Mouse (Mus musculus): ENCODE measurements around the gene Necab2.

The Necab2 gene

DNA sequence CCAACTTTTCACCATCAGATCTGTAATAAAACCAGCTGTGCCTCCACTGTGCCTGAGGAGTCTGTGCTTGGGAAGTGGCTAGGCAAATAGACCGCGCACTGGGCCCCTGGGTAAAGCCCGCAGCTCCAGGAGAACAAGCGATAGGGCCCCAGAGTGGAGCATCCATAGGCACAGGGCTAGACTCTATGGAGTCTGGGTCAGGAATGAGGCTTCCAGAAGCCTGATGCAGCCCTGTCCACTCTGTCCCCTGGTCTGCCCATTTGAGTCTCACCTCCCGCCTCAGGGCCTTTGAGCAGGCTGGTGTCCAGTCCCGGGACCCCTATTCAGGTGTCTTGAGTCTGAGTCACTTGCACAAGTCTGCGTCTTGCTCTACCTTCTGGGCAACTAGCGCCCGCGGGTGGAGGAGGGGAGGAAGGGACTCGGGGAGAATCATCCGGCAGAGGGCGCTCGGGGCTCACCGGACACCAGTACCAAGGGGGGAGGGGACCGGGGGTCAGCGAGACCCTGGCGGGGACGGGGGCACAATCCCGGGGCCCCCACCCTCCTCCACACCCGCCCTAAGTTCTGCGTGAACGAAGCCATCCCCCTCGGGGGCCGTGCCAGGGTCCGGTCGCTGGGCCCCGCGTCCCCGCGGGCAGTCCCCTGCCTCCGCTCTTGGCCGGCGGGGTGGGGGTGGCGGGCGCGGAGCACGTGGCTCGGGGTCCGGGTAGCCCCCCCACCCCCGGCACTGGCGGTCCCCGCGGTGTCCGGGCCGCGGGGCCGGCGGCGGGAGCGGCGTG, at the start of gene Necab2:
TSS of gene Necab2 (plus strand) at position 509 of the 779 bp plus-strand sequence.
- peak; percentile 73 to 80 for DNase-seq (ENCODE audit: low spot score in 2 of 2)

DNA sequence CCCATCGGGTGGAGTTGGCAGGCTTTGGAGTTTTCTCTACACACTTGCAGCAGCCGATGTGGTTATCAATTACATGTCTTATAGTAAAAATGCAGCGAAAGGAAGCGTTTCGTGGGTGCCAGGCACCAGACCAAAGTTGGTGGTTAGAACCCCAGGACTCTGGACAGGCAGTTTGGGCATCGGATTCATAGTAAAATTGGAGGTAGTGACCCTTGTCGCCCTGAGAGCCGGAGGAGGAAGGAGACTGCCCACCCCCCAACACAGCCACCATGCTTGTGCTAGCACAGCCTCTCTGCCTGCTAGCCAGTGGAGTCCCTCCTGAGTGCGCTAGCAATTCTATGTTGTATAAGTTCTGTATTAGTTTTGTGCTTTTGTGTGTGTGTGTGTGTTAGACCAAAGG, 48.0 kb upstream of the Necab2 start:
- no peak for DNase-seq (ENCODE audit: low spot score in 2 of 2)

DNA sequence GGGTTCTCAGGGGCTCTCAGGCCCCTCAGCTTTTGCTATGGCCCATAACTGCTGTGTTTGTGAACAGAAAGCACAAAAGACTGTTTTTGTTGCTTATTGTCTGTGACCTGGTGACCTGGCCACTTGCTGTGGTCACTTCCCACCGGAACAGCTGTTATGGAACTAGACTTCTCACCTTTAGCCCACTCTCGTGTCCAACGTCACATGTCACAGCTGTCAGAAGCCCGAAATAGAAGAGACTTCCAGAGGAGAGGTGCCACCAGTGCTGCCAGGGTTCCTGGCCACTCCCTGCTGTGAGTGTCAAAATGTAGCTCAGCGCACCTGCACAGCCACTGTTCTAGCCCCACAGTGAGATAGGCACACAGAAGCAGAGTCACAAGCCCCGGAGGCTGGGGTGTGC, 47.3 kb upstream of the Necab2 start:
- no peak for DNase-seq (ENCODE audit: low spot score in 2 of 2)

DNA sequence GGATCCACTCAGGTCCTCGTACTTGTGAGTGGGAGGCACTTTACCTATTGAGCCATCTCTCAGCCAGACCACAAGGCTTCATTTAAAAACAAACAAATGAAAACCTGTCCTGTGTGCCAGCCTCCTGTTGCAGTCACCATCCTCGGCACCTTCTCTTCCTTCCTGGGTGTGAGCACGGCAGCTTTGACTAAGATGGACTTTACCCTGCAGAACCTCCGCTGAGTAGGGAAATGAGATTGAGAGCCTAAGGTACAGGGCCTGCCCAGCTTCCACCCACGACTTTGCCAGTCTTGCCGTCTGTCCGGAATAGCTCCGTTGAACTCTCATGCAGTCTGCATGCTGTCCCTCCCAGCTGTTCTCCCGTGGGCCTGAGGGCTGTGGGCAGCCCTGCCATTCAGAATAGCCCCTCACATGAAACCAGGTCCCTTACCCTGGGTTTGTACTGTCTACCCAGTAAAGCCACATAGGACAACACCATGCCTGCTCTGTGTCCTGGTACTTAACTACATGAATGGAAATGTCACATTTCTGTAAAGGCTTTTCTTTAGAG, 46.3 kb upstream of the Necab2 start:
- DNase-seq (ENCODE audit: low spot score in 2 of 2): no peak

DNA sequence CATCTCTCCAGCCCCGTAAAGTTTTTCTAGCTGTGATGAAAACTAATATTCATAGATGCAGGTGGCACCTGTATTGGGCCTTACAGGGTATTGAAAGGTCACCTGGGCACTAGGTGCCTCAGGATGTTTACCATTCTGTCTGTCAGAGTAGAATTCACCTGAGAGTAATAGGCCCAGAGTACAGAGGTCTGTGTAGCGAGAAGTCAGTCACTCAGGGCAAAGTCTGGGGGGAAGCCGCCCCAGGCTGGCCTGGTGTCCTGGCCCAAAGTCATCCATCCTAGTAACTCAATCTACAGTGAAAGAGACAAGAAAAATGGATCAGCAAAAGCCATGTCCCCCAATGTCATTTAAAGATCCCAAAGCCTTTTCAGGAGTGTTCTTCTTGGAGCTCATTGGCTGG, 45.6 kb upstream of the Necab2 start:
- no peak for DNase-seq (ENCODE audit: low spot score in 2 of 2)

DNA sequence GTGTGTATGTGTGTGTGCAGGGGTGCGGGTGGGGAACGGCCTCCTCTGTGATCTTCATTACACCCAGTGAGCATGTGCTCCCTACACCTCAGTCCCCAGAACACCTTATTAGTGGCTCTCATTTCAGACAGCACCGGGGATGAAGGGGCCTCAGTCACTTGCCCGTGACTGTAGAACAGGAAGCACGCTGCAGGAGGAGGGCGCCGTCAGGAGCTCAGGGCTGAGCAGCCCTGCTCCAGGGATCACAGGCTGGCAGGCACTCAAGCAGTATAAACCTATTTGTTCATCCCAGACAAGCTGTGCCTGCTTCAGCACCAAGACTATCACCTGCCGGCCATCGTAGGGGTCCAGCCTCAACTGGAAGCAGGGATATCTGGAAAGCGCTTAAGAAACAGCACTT, 42.6 kb upstream of the Necab2 start:
- DNase-seq (ENCODE audit: low spot score in 2 of 2): no peak

DNA sequence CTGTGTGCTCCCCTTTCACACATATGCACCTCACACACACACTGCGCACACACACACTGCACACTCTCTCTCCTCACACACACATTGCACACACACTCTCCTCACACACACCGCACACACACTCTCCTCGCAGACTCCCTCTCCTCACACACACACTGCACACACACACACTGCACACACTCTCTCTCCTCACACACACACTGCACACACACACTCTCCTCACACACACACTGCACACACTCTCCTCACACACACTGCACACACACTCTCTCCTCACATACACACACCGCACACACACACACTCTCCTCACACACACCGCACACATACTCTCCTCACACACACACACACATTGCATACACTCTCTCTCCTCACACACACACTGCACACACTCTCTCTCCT, 41.9 kb upstream of the Necab2 start:
- DNase-seq (ENCODE audit: low spot score in 2 of 2): no peak

DNA sequence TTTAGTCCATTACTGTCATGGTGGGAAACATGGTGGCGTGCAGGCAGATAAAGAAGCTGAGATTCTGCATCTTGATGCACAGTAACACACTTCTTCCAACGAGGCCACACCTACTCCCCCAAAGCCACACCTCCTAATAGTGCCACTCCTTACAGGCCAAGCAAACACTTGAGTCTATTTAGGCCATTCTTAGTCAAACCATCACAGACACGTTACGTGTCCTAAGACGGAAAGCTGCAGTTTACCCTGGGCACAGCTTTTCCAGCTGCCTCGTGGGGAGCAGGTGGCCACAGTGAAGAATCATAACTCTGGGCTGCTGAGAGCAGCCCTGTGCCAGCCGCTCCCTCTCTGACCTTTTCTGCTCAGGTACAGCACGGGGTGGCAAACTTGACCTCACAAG, 38.2 kb upstream of the Necab2 start:
- DNase-seq (ENCODE audit: low spot score in 2 of 2): no peak

DNA sequence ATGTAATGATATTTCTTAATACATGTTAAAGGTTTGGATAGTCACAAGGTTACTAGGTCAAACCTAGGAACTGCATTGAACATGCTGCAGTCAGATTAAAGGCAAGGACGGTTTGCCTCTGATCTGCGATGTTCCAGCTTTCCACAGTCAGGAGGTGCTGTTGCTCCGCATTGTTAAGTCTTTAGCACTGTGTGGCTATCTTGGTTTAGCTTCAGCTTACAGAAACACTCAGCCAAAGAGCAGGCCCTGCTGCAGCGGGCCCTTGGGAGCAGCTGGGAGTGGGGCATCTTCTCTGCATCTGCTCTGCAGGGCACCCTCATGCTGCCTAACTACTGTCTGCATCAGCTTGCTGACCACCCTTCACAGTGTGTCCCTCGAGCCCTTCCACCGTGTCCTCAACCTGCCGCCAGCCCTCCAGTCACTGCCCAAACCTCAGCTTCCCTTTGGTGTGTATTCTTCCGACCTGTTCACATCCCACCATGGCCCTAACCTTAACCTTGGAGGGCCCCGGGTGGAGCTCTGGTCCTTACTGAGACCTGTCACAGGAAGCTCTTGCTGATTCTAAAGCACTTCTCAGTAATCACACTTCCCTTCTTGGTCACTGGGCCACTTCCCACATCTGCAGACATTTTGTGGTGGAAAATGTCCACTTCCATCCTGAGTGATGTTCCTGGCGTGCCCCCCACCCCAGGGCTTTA, 34.3 kb upstream of the Necab2 start:
- no peak for DNase-seq (ENCODE audit: low spot score in 2 of 2)

DNA sequence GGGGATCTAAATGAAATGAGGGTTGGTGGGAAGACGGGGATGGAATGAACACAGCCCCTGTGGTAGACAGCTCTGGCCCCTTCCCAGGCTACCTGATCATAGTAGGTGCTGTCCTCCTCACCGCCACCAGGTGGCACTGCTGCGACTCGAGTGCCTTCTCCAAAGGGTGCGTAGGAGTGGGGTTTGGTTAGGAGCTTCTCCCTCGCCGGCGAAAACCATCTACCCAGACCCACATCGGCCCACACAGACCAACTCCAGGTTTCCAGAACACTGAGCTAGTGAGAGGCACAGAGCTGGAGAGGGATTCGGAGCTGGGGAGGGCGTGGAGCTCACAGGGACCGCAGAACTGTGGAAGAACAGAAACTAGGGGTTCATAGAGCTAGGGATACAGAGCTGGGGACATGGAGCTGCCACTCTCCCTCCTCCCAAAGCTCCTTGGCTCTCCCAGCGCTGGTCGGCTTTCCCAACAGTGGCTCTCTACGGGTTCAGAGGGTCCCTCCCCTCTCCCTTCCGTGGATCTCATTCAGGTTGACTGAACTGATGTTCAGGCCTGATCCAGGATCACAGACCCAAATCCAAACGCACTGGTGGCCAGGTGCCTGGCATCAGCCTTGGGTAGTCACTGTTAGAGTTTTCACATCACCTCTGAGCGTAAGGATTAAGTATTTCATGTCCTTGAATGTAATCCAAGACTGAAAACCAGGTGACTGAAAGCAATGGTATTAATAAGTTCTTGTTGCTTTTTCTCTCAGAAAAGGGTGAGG, 33.6 kb upstream of the Necab2 start:
- DNase-seq (ENCODE audit: low spot score in 2 of 2): peak; percentile 61 to 78

DNA sequence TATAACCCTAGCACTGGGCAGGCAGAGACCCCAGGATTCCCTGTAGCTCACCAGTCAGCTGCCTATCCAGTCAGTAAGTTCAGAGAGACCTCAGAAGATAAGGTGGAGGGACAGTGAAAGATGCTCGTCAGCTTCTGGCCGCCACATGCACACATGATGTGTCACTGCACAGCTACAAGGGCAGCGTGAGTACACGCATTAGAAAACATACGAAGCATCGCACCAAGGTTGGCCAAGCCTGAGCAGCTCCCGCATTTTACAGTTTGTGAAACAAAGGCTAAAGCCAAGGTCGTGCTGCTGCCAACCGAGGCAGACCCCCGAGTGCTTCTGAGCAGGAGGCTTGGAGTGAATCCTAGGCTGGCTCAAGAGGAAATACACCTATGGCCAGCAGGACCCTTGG, 32.9 kb upstream of the Necab2 start:
- no peak for DNase-seq (ENCODE audit: low spot score in 2 of 2)

DNA sequence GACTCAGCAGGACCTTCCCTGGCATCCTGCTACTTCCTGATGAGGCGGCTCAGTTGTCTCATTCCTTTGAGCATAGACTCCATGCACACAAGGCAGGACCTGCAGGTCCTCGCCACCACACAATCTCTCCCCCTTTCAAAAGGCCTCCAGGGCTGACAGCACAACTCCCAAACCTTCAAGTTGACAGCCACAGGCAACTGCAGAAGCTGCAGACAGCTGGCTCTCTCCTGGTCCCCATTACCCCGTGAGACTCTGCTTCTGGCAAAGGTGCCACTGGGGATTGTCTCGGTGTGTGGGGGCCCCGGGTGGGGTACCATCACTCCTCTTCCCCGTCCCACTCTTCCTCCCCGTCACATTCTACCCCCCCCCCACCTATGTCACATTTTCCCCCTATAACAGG, 26.2 kb upstream of the Necab2 start:
- no peak for DNase-seq (ENCODE audit: low spot score in 2 of 2)

DNA sequence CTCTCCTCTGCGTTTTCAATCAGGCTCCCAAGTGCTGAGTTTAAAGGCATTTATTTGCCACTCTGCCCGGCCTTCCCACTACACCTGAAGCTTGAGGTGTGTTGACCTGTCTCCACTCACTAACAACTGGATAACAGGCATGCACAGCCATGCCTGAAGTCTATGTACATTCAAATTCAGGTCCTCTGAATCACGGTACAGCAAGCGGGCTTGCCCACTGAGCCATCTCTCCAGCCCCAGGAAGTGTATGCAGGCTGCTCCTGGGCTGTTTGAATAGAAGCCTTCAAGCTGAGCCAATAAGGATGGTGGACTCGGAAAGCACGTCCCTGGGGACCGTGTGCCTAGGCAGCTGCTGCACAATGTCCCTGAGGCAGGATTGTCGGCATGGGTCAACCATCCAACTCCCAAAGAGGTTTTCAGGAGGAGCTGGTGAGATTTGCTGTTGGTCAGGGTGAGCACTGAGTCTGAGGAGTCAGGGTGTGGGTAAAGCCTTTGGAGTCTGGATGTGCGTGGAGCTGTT, 24.9 kb upstream of the Necab2 start:
- peak in 1 of 2 experiments; percentile 38 for DNase-seq (ENCODE audit: low spot score in 2 of 2)

DNA sequence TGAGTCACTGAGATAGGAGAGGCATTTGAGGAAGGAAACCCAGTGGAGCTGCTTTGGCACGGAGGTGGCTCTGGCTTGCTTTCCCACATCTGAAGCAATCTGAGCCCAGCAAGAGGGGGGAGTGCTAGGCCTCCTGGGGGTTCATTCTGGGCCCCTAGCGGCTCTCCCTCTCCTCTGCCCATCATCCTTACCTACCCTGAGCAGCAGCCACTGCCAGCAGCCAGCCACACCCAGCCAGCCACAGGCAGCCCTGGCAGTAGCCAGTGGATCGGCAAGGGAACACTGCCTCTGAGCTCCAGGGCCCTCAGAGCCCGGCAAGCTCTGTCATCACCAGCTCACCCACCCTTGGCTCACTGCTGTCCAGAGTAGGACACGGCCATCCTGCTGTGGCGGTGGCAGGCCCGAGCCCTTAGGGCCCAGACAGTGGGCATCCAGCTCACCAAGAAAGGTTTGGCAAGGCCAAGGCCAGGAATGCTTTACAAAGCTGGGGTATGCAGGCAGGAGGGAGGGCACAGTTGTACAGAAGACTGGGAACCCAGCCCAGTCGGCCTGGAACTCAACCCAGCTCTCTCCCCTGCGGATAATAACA, 24.3 kb upstream of the Necab2 start:
- DNase-seq (ENCODE audit: low spot score in 2 of 2): peak in 1 of 2 experiments; percentile 31

DNA sequence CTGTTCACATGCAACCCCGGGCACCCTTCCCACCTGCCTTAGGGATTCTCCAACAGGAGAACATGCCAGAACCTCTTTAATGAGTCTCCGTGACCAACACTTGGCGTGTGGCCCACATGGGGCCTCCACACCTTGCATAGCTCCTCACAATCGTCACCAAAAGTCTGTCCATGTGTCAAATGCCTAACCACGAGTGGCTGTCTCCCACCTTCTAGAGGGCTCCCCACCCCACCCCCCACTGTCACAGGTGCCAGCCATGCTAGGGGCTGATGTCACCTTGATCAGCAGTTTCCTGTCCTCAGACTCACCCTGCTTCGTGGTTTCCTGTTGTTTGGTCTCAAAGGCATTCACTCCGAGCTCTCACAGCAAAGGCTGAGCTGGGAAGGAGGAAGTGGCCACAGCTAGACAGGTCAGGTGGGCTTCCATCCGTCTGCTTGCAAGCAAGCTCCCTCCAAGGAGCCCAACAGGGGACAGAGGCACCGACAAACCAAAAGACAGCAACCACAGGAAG, 22.8 kb upstream of the Necab2 start:
- peak; percentile 97 for DNase-seq (ENCODE audit: low spot score in 2 of 2)

DNA sequence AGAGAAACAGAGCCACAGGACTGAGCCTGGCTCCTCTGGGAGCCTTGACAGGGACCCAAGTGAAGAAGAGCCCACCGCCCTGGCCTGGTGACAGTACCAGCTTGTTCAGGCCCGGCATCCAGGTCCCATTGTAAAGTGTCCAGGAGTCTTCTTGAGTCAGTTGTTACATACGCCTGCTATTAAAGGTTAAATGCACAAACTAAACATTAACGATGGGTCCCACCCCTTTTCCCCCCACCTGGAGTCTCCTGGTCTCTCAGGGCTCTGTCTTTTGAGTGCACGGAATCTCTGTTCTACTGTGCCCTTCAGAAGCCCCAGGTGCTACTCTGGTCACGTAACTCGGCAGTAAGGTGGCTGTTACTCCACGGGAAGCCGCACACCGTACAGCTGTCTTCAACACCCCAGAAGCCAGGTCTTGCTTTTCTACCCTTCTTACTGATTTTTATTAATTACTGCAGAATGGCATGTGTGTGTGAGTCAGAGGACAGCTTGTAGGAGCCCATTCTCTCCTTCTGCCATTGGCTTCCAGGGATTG, 22.3 kb upstream of the Necab2 start:
- DNase-seq (ENCODE audit: low spot score in 2 of 2): peak in 1 of 2 experiments; percentile 46

DNA sequence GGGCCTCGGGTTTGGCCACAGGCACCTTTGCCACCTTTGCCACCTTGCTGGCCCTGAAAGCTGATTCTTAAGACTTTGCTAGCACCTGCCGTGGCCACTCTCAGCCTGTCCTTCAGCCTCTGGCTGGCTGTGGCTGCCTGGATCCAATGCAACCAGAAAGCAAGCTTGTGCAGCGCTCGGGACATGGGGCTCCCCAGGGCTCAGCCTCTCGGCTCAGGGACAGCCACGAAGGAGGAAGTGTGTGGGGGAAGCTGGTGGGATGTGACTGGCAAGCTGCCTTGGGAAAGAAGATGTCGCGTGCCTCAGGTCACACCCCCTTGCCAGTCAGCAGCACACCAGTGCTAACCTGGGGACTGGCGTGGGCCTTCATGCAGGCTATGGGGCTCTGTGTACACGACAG, 21.8 kb upstream of the Necab2 start:
- peak in 1 of 2 experiments; percentile 64 for DNase-seq (ENCODE audit: low spot score in 2 of 2)

DNA sequence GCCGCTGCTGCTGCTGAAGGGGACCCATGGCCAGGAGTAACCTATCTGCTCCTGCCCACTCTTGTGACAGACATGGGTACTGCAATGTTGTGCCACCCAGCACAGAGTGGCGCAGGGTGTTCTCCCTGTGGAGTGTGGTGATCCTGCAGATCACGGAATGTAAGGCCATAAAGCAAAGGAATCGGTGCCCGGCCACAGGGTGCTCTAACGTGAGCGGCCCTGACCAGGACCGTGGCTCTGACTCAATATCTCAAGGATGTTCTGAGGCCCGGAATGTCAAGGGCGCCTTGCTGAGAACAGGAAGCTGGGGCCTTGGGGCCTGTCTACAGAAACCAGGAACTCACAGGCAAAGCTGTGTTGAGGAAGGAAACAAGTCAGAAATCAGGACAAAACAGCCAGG, 21.0 kb upstream of the Necab2 start:
- peak in 1 of 2 experiments; percentile 67 for DNase-seq (ENCODE audit: low spot score in 2 of 2)

DNA sequence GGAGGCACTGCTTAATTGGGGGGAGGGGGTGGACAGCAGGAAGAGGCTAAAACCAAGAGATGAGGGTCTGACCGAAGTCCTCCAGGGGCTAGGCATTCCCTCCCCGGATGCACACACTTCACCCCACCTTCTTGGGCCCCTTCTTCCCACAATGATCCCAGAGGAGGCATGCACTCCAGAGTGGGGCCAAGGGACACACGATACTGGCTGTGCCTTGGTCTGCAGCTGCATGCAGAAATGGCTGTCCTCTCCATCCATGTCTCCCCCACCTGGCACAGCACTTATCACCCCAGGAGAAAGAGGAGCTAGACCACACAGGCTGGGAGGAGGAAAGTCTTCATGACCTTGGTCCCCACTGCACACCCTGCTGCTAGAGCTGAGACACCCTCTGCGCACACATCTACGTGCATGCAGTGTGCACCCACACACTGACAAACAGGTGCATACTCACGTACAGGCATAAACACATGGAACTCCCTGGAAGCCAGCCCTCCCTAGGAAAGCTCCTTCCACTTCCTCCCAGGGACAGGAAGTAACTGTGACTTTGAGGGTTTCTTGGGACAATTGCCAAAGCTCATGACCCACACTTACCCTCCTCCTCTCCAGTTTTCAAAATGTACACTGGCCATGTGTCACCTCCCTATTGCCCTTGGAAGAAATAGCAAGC, 20.3 kb upstream of the Necab2 start:
- DNase-seq (ENCODE audit: low spot score in 2 of 2): no peak

DNA sequence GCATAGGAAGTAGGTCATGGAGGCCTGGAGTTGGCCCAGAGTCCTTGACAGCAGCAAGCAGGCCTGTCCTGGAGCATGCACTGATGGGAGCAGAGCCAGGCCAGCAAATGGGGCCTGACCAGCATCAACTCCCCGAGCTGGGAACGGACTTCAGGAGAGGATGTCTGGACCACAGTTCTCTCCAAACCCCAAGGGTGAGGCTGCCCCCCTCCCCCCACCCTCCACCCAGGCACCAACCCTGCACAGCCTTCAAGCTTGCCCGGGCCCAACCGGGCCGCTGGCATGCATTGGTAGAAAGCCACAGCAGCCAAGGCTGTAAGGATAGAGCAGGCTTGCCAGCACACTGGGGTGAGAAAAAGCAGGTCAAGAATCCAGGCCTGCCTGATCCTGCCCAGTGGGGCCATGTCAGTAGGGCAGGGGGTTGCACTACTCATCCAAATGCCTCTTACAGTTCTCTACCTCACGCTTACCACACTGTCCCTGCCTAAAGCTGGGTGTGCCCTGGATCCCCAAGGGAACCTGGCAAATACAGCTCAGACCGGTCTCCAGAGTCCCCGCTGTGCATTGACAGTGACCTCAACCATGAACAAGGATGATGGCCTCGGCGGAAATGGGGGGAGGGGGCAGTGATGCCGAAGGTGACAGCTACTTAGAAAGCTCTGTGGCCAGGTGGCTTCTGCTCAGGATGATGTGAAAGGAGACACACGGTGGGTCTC, 18.7 kb upstream of the Necab2 start:
- DNase-seq (ENCODE audit: low spot score in 2 of 2): peak; percentile 40 to 78
